Comparison of ENCODE assay signal across 9 mouse cellular contexts in genomic region chr13:34078500-34079280, GRCm38 (mm10). TPM values are rescaled to one million over a fixed set of nuclear protein-coding genes. Genes with fewer than 3 reads are reported as not detected.
DNase-seq lines count a peak whose midpoint lies in the region; ATAC-seq and TF ChIP-seq lines count a peak whose summit lies in the region.
"Had no signal": no experiment of that assay in that cellular context is flagged by ENCODE, and none has a peak within 500 bp of the region (broad histone marks: within the 10 kb centered on the region; RNA-seq: fewer than 3 reads in every experiment).

No protein-coding gene starts in this region.

- H3K4me3 ChIP-seq in kidney, embryonic 14.5 days (ENCODE audit: low read length) = peak overlapping the region; percentile 68; the same call in 1 of the 2 replicates
- H3K4me3 ChIP-seq in brown adipose tissue, adult 24 weeks (ENCODE audit: insufficient read depth, low read depth, low read length) = peak overlapping the region; percentile 54
- peak overlapping the region; percentile 91 for H3K4me3 ChIP-seq in hindbrain, postnatal 0 days (ENCODE audit: low read length)

- peaks cover 7% of the 10 kb centered on the region; the same call in 1 of the 2 replicates for H3K4me1 ChIP-seq in kidney, embryonic 14.5 days (ENCODE audit: control insufficient read depth, insufficient read depth, low read length)
- peaks cover 5% of the 10 kb centered on the region for H3K4me1 ChIP-seq in brown adipose tissue, adult 24 weeks (ENCODE audit: control insufficient read depth, insufficient read depth, insufficient read length, low read length)
- H3K4me1 ChIP-seq in hindbrain, postnatal 0 days (ENCODE audit: insufficient read depth, low read length) = no peaks in the 10 kb centered on the region

- TF ChIP-seq CTCF in hindbrain, postnatal 0 days (IDR thresholded peaks at IDR 0.05; ENCODE audit: low read depth) = no peak

- H3K9ac ChIP-seq in kidney, embryonic 14.5 days (ENCODE audit: low read depth, low read length) = peak overlapping the region; percentile 66
- H3K9ac ChIP-seq in hindbrain, postnatal 0 days (replicated peaks; ENCODE audit: low read length) = peak overlapping the region; percentile 97

- no peaks in the 10 kb centered on the region; the same call in 1 of the 2 replicates for H3K36me3 ChIP-seq in kidney, embryonic 14.5 days (ENCODE audit: control insufficient read depth, insufficient read depth, low read length)
- H3K36me3 ChIP-seq in hindbrain, postnatal 0 days (ENCODE audit: insufficient read depth, low read length) = no peaks in the 10 kb centered on the region; the same call in 1 of the 2 replicates

- H3K27me3 ChIP-seq in kidney, embryonic 14.5 days (ENCODE audit: control insufficient read depth, insufficient read depth, low read length) = no peaks in the 10 kb centered on the region; the same call in 1 of the 2 replicates
- H3K27me3 ChIP-seq in hindbrain, postnatal 0 days (ENCODE audit: insufficient read depth, low read length) = no peaks in the 10 kb centered on the region
- H3K27me3 ChIP-seq: Patski had no signal

- ATAC-seq in kidney, embryonic 14.5 days (ENCODE audit: low FRiP score, low TSS enrichment) = 0 out of 2 replicates have a peak, but pooled peaks have one; percentile 10
- ATAC-seq in hindbrain, postnatal 0 days = peak; percentile 16; the same call in 1 of the 2 replicates
- ATAC-seq: Patski had no signal

- no peak overlapping the region for H3K27ac ChIP-seq in kidney, embryonic 14.5 days (ENCODE audit: low read depth, low read length)
- peak overlapping the region; percentile 69 for H3K27ac ChIP-seq in brown adipose tissue, adult 24 weeks (replicated peaks; ENCODE audit: low read depth, low read length)
- H3K27ac ChIP-seq in hindbrain, postnatal 0 days = peak overlapping the region; percentile 96

- H3K9me3 ChIP-seq in kidney, embryonic 14.5 days (ENCODE audit: control insufficient read depth, low read length) = no peaks in the 10 kb centered on the region
- H3K9me3 ChIP-seq in hindbrain, postnatal 0 days (ENCODE audit: low read length) = no peaks in the 10 kb centered on the region

- intact Hi-C loops in left cerebral cortex, postnatal 14 days (cut with DNase I) = loop anchor here (2.0 kb wide), 1 partner anchor 50 kb away; no protein-coding TSS in a partner anchor

- WGBS in kidney, embryonic 14.5 days = 40% methylated on average over 16 of the region's 16 CpGs
- 40% methylated on average over 16 of the region's 16 CpGs for WGBS in hindbrain, postnatal 0 days

- peak overlapping the region; percentile 87 for H3K4me2 ChIP-seq in kidney, embryonic 14.5 days (replicated peaks; ENCODE audit: low read depth, low read length)
- peak overlapping the region; percentile 78 for H3K4me2 ChIP-seq in hindbrain, postnatal 0 days (ENCODE audit: low read depth, low read length)

- no peak for DNase-seq in kidney, adult 11 months
- DNase-seq in hindbrain, postnatal 0 days (ENCODE audit: low spot score) = no peak
- peak; percentile 11 to 46 for DNase-seq in natural killer cell, adult 2 months (ENCODE audit: low spot score in 2 of 2)
- DNase-seq in urinary bladder, postnatal 36 days (ENCODE audit: low spot score in 2 of 2) = no peak
- DNase-seq in left cerebral cortex, postnatal 14 days (ENCODE audit: low spot score in 2 of 2) = no peak
- no peak for DNase-seq in left cerebral cortex, adult 18-20 months (ENCODE audit: low spot score in 2 of 2)

RNA-seq across cellular contexts. Expression of gene Tubb2a, which starts 0.9 kb away (rescaled TPM):
- polyA plus RNA-seq in kidney, embryonic 14.5 days (2014; fragmentation: Nextera tagmentation; extraction: Ambion mirVana) = 62.1 and 73.4 TPM in 2 replicates
- polyA plus RNA-seq in brown adipose tissue, adult 24 weeks (2012; ENCODE audit: insufficient read depth, insufficient read length, missing spikeins) = 21.2 and 76.9 TPM in 2 replicates
- total RNA-seq in hindbrain, postnatal 0 days (2014; rRNA removed) = 6,578 and 6,630 TPM in 2 replicates
- polyA plus RNA-seq in hindbrain, postnatal 0 days (2015; fragmentation: Nextera tagmentation; extraction: Ambion mirVana) = 3,263 and 3,562 TPM in 2 replicates
- total RNA-seq in left cerebral cortex, postnatal 14 days (2021) = 1,000 to 10,000 TPM; 1,973 to 2,002 TPM
- total RNA-seq in left cerebral cortex, adult 18-20 months (2021) = 100 to 1,000 TPM; 781 to 791 TPM

RNA-seq across cellular contexts. Expression of gene Bphl, which starts 41.3 kb away (rescaled TPM):
- polyA plus RNA-seq in kidney, embryonic 14.5 days (2014; fragmentation: Nextera tagmentation; extraction: Ambion mirVana) = 47.4 and 49.0 TPM in 2 replicates
- 97.8 and 143 TPM in 2 replicates for polyA plus RNA-seq in brown adipose tissue, adult 24 weeks (2012; ENCODE audit: insufficient read depth, insufficient read length, missing spikeins)
- total RNA-seq in hindbrain, postnatal 0 days (2014; rRNA removed) = 42.0 and 60.7 TPM in 2 replicates
- 50.4 and 57.3 TPM in 2 replicates for polyA plus RNA-seq in hindbrain, postnatal 0 days (2015; fragmentation: Nextera tagmentation; extraction: Ambion mirVana)
- 10 to 100 TPM; 33.7 to 38.3 TPM for total RNA-seq in left cerebral cortex, postnatal 14 days (2021)
- total RNA-seq in left cerebral cortex, adult 18-20 months (2021) = 10 to 100 TPM; 44.4 to 50.6 TPM

RNA-seq across cellular contexts. Expression of gene Tubb2b, which starts 51.6 kb away (rescaled TPM):
- polyA plus RNA-seq in kidney, embryonic 14.5 days (2014; fragmentation: Nextera tagmentation; extraction: Ambion mirVana) = 17.4 and 23.6 TPM in 2 replicates
- 1.0 and 1.7 TPM in 2 replicates for polyA plus RNA-seq in brown adipose tissue, adult 24 weeks (2012; ENCODE audit: insufficient read depth, insufficient read length, missing spikeins)
- 4,422 and 4,857 TPM in 2 replicates for total RNA-seq in hindbrain, postnatal 0 days (2014; rRNA removed)
- polyA plus RNA-seq in hindbrain, postnatal 0 days (2015; fragmentation: Nextera tagmentation; extraction: Ambion mirVana) = 709 and 787 TPM in 2 replicates
- 100 to 1,000 TPM; 348 to 398 TPM for total RNA-seq in left cerebral cortex, postnatal 14 days (2021)
- 100 to 1,000 TPM; 169 to 171 TPM for total RNA-seq in left cerebral cortex, adult 18-20 months (2021)

Comparison
In these comparisons a context has a peak if more than half of its experiments do, and no peak if none do; other contexts are left out.
1. DNase-seq: peak in natural killer cell, adult 2 months (2 of 2); none in kidney, adult 11 months (single experiment), hindbrain, postnatal 0 days (single experiment), urinary bladder, postnatal 36 days (0 of 2), left cerebral cortex, postnatal 14 days (0 of 2) and left cerebral cortex, adult 18-20 months (0 of 2).
2. RNA of gene Tubb2b, which starts 51.6 kb away (total RNA-seq): 4,422 to 4,857 TPM in hindbrain, postnatal 0 days; 348 to 398 TPM in left cerebral cortex, postnatal 14 days and 169 to 171 TPM in left cerebral cortex, adult 18-20 months; every median in the first group is over 10 times any median in the second.
3. Peak in every context shown above with its lines, with median percentiles within 50 percentile points of each other: H3K4me3 ChIP-seq.